Mouse (Mus musculus) thymus, postnatal 14 days (tissue): ENCODE data around the gene Vsig1.
A peak's percentile ranks its signal among the peaks of the same experiment; 100 is the strongest.

Experiments
- DNase-seq: peaks from one replicate; pipeline ENCODE4 v3.0.0; 2021

Gene Vsig1

GRCm38 (mm10) chrX:140907360-140907759 is at the start of gene Vsig1:
Gene Vsig1, plus strand, starts transcription at chrX:140907608.
- DNase-seq: no peak

- no peak for DNase-seq
Observed at GRCm38 (mm10) chrX:140862760-140863159, 44.6 kb upstream of the Vsig1 start.

GRCm38 (mm10) chrX:140863431-140863830 is 44.0 kb upstream of the Vsig1 start:
- DNase-seq: no peak

GRCm38 (mm10) chrX:140887193-140887592 is 20.2 kb upstream of the Vsig1 start:
- DNase-seq: no peak

GRCm38 (mm10) chrX:140891796-140892195 is 15.6 kb upstream of the Vsig1 start:
- no peak for DNase-seq

- DNase-seq: no peak
Observed at GRCm38 (mm10) chrX:140903487-140903886, 3.9 kb upstream of the Vsig1 start.

GRCm38 (mm10) chrX:140921321-140921720 is 13.9 kb downstream of the Vsig1 start:
- DNase-seq: no peak

- no peak for DNase-seq
Observed at GRCm38 (mm10) chrX:140932066-140932465, 24.7 kb downstream of the Vsig1 start.

GRCm38 (mm10) chrX:140933263-140933662 is 25.9 kb downstream of the Vsig1 start:
- no peak for DNase-seq

- DNase-seq: no peak
Observed at GRCm38 (mm10) chrX:140936271-140936670, 28.9 kb downstream of the Vsig1 start.

- no peak for DNase-seq
Observed at GRCm38 (mm10) chrX:140953618-140954017, 46.2 kb downstream of the Vsig1 start.

GRCm38 (mm10) chrX:140956272-140956940 is 49.0 kb downstream of the Vsig1 start, which contains the start of the genes Psmd10 and Atg4a:
Gene Psmd10, minus strand, starts transcription at chrX:140956728.
Gene Atg4a, plus strand, starts transcription at chrX:140956907.
- DNase-seq: peak; percentile 92

GRCm38 (mm10) chrX:140956959-140957358 is 49.6 kb downstream of the Vsig1 start:
- DNase-seq: no peak

GRCm38 (mm10) chrX:140978943-140979342 is 71.5 kb downstream of the Vsig1 start:
- no peak for DNase-seq

- DNase-seq: no peak
Observed at GRCm38 (mm10) chrX:140979546-140979945, 72.1 kb downstream of the Vsig1 start.

- no peak for DNase-seq
Observed at GRCm38 (mm10) chrX:140980163-140980562, 72.8 kb downstream of the Vsig1 start.

- DNase-seq: no peak
Observed at GRCm38 (mm10) chrX:140983206-140983960, 76.0 kb downstream of the Vsig1 start.

- no peak for DNase-seq
Observed at GRCm38 (mm10) chrX:140984795-140985194, 77.4 kb downstream of the Vsig1 start.

- no peak for DNase-seq
Observed at GRCm38 (mm10) chrX:140985256-140985655, 77.8 kb downstream of the Vsig1 start.
